Mouse (Mus musculus): Measurements from ENCODE around the gene Cfap97d1.

Gene Cfap97d1

GRCm38 (mm10) chr11:102010140-102010539 lies 26.1 kb downstream of the Cfap97d1 start:
- DNase-seq (ENCODE audit: low read depth) = no peak

GRCm38 (mm10) chr11:102011510-102011909 lies 27.4 kb downstream of the Cfap97d1 start:
- DNase-seq (ENCODE audit: low read depth) = no peak

- no peak for DNase-seq (ENCODE audit: low read depth)
Observed at GRCm38 (mm10) chr11:102013201-102013600, 29.1 kb downstream of the Cfap97d1 start.

DNA sequence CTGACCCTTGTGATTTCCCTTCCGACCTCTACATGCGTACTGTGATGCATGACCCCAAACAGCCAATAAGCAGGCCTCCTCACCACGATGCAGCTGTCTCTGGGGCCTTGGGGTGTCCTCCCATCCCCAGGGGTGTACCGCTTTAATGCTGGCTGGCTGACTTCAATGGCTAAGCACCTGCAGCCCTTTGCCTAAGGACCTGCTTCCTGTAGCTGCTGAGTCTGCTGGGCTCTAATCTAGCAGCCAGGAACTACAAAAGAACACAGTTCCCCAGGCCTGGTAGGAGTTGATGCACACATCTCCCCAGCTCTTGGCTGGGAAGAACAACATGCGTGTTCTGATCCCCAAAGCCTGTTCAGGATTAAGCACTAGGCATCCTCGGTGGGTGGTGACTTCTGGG lies 31.4 kb downstream of the Cfap97d1 start:
- DNase-seq (ENCODE audit: low read depth) = no peak

DNA sequence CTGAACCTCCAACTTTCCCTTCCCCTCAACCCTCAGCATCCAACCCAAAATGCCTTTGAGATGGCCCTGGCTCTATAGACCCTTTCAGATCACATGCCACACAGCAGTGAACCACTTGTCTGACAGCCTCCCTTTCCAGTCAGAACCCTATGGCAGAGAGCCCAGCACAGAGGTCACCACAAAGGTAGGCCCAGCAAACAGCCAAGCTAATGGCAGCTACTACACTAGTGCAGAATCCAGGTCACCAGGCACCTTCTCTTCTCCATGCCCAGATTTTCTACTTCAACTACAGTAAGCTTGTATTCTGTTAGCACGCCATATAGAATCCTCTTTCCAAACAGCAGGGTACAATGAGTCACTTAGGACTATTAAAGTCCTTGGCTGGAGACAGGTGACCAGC lies 32.1 kb downstream of the Cfap97d1 start:
- no peak for DNase-seq (ENCODE audit: low read depth)

- DNase-seq (ENCODE audit: low read depth) = no peak
Observed at GRCm38 (mm10) chr11:102019736-102020135, 35.7 kb downstream of the Cfap97d1 start.

- no peak for DNase-seq (ENCODE audit: low read depth)
Observed at GRCm38 (mm10) chr11:102021196-102021595, 37.1 kb downstream of the Cfap97d1 start.

DNA sequence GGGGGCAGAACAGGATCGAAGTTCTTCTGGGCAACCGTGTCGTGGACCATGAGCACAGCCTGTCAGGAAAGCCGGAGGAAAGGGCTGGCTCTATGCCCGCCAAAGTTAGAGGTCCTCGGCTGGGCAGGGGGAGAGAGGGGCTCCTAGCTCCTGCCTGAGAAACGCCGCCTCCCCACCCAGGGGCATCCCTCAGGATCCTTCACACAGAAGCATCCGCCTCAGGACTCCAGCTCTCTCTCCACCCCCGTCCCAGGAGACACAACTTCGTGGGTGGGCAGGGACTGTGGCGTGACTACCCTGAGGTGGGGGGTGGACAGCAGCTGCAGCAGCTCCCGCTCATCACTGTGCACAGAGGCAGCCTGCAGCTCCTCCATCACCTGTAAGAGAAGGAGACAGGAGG lies 39.3 kb downstream of the Cfap97d1 start:
- no peak for DNase-seq (ENCODE audit: low read depth)

- no peak for DNase-seq (ENCODE audit: low read depth)
Observed at GRCm38 (mm10) chr11:102024084-102024758, 40.1 kb downstream of the Cfap97d1 start.

GRCm38 (mm10) chr11:102024875-102025274 lies 40.8 kb downstream of the Cfap97d1 start:
- DNase-seq (ENCODE audit: low read depth) = no peak

GRCm38 (mm10) chr11:102025354-102025753 lies 41.3 kb downstream of the Cfap97d1 start:
- no peak for DNase-seq (ENCODE audit: low read depth)

- DNase-seq (ENCODE audit: low read depth) = no peak
Observed at GRCm38 (mm10) chr11:102025991-102026660, 42.0 kb downstream of the Cfap97d1 start.

DNA sequence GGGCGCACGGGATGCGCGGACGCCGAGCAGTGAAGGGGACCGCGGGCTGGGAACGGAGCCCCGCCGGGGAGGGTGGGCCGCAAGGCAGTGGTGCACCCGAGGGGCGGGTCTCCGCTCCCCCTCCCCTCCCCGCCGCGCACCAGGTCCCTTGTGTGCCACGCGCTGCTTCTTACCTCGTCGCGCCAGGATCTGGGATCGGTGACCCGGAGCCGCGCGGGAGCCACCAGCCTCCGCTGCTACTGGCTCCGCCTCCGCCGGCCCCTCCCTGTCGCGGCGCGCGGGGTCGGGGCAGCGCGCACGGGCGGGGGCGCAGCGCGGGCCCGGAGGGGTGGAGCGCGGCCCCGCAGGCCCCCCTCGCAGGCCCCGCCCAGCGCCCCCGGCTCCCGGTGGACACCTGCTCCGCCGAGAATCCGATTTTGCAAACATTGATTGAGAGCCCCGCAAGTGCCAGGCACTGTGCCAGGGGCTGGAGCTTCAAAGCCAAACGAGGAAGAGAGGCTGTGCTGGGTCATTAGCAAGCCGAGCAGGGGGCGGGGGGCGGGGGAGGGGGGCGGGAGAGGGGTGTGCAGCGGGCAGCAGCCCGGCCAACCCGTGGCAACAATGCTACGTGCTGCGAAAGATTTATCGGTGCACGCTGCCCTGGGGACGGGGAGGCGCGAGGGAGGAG lies 42.7 kb downstream of the Cfap97d1 start:
- DNase-seq (ENCODE audit: low read depth) = no peak

DNA sequence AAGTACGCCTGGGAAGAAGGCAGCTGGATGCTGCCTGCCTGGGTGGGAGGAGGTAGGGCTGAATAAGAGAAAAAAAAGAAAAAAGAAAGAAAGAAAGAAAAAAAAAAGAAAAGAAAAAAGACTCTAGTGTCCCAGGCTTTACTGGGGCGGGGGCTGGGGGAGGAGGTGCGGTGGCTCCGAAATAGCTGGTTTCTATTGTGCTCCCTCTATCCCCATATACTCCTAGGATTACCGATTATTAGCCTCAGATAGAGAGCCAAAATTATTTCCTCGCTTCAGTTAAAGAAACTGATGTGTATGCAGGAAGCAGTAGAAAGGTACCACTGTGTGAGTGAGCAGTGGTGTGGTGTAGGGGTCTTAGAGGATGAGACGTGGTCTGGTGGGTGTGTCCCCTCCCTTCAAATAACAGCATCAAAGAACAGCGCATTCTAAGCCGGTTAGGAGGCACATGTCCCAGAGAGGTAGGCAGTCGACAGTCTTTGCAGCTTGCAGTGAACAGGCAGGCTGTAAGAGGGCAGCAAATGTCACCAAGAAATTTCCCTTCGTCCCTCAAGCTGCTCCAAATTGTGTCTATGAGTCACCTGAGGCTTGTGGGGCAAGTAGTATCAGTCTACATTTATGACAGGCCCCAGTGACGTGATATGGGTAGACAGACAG lies 43.4 kb downstream of the Cfap97d1 start:
- no peak for DNase-seq (ENCODE audit: low read depth)

DNA sequence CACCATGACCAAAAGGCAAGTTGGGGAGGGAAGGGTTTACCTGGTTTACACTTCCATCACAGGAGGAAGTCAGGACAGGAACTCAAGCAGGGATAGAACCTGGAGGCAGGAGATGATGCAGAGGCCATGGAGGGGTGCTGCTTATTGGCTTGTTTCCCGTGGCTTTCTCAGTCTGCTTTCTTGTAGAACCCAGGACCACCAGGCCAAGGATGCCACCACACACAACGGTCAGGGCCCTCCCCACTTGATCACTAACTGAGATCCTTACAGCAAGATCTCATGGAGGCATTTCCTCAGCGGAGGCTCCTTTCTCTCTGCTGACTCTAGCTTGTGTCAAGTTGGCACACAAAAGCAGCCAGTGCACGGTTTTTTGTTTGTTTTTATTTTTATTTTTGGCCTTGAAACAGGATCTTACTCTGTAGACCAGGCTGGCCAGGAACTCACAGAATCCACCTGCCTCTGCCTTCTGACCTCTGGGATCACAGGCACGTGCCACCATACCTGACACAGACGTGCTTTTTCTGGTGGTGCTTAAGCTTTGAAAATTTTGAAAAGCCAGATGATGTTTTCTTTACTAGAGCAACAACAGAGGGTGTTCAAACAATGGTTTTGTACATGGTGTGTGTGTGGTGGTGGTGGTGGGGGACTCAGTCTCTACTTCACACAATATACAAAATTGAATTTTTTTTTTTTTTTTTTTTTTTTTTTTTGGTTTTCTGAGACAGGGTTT lies 44.2 kb downstream of the Cfap97d1 start, which contains the start of gene Mpp3:
Mpp3 (minus strand) TSS at position 375 of the 730 bp plus-strand sequence.
- DNase-seq (ENCODE audit: low read depth) = no peak

DNA sequence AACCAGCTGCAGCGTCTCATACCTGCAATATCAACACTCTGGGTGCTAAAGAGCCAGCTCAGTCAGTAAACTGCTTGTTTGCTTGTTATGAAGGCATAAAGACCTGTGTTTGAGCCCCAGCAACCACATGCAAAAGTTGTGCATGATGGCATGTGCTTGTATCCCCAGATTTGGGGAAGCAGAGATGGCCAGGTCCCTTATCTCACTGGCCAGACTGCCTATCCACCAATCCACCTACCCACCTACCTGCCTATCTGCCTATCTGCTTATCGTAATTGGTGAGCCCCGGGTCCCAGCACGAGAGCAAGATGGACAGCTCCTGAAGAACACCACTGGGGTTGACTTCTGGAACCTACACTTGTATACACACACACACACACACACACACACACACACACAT lies 45.2 kb downstream of the Cfap97d1 start:
- no peak for DNase-seq (ENCODE audit: low read depth)

DNA sequence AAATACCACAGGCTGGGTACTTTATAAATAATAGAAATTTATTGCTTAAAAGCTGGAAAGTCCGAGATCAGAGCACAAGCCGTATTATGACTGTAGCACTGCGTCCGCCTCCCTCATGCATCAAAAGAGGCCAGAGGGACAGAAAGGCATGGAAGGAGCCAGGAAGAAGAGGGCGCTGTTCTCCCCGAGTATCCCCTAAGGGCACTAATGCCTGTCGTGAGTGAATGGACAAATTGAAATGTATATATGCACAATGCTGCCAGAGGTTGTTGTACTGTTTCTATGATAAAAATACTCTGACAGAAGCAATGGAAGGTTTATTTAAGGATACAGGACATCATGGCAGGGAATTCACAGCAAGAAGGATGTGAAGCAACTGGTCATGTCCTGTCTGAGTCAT lies 45.9 kb downstream of the Cfap97d1 start:
- no peak for DNase-seq (ENCODE audit: low read depth)

DNA sequence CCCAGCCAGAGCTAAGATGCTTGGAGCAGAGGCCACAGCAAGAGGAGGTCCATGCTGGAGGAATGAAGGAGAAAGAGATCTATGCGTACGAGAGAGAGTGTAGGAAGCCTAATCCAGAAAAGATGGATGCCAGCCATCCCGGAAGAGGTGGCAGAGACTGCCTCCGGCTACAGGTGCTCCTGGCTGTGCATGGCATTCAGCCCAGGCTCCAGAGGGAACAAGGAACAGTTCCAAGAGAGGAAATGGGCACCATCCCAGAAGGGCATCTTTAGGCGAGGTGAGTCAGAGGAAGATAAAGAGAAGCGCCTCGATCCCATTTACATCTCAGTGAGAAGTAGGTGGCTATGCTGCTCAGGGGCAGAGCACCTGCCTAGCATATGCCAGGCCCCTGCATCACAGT lies 47.1 kb downstream of the Cfap97d1 start:
- no peak for DNase-seq (ENCODE audit: low read depth)

DNA sequence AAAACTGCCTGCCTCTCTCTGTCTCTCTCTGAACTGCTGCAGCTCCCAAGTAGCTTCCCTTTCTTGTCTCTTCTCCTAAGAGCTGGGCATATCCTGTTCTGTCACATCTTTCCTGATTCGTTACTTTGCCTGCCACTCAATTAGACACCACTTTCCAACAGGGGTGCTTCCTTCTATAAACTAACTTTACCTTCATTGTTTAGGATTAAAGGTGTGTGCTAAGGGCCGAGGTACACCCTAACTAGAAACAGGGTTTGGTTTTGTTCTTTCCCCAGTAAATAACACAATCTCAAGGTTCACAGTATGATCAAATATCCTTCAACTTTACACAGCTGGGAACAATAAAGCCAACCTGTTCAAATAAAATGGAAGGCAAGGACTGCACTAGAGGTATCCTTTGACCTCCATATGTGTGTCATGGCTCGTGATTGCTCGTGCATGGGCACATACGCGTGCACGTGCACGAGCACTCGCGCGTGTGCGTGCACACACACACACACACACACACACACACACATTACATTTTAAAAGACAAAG lies 49.0 kb downstream of the Cfap97d1 start:
- DNase-seq (ENCODE audit: low read depth) = no peak

DNA sequence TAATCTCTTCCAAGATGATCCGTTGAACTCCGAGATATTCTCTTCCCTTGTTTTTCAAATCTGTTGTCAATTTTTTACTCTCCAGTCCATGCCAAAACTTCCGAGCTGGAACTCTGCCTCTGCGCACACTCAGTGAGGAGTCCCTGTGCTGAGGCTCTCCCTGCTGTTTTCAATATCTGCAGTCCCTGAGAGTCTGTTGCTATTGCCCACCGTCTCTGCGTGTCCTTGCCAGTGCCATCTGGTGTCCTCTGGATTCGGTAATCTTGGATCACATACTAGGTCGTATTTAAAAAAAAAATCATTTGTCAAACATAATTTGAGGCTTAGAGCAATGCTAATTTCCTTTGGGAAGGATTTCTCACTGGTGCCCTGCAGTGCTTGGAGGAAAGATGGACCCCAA lies 50.8 kb downstream of the Cfap97d1 start:
- DNase-seq (ENCODE audit: low read depth) = no peak

- no peak for DNase-seq (ENCODE audit: low read depth)
Observed at GRCm38 (mm10) chr11:102035456-102035960, 51.4 kb downstream of the Cfap97d1 start.

GRCm38 (mm10) chr11:102036336-102036735 lies 52.3 kb downstream of the Cfap97d1 start:
- DNase-seq (ENCODE audit: low read depth) = no peak
